Mouse (Mus musculus): ENCODE results near the gene Rhbdd3.

- TF ChIP-seq EP300 (IDR thresholded peaks at IDR 0.05; ENCODE audit: low read depth): no peak
- TF ChIP-seq CTCF (IDR thresholded peaks at IDR 0.05; ENCODE audit: low read depth): no peak
Measured at GRCm38 (mm10) chr11:5140619-5141018, 41.9 kb downstream of the Rhbdd3 start.
